Mouse (Mus musculus) ovary, adult 10 weeks (tissue): ENCODE measurements around the gene Gm3095. TPM values are rescaled to one million over a fixed set of nuclear protein-coding genes. Genes with fewer than 3 reads are reported as not detected.

ENCODE experiments used
- polyA plus RNA-seq: library from polyadenylated mRNA; stranded (reverse); fragments of 350-450 nt; fragmentation: Illumina TruSeq; extraction: RNeasy Lipid Tissue Mini Kit (QIAGEN cat#74804); gene quantifications from one replicate; pipeline ENCODE4 v1.2.3, GENCODE M21; 2014

Gm3095 gene
- not detected for polyA plus RNA-seq

DNA sequence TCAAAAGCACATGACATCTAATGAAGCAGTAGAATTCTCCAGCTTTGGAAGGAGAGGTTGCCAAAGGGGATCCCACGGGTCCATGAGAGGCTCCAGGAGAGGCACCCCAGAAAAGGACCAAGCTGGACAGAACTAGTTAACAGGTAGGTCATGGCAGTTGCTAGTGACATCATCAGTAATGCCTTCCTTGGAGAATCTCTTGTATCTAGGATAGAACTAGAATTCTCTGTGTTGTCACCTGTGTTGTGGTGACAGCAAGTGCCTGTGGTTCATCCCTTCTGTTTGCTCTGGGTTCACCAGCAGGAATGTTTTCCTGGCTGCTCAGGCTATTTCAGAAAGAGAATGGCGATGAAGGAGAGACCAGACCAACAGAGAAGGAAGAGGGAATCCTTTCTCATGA is at the start of gene Gm3095:
Gene Gm3095 (plus strand): TSS at position 301 of the 400 bp plus-strand sequence.

DNA sequence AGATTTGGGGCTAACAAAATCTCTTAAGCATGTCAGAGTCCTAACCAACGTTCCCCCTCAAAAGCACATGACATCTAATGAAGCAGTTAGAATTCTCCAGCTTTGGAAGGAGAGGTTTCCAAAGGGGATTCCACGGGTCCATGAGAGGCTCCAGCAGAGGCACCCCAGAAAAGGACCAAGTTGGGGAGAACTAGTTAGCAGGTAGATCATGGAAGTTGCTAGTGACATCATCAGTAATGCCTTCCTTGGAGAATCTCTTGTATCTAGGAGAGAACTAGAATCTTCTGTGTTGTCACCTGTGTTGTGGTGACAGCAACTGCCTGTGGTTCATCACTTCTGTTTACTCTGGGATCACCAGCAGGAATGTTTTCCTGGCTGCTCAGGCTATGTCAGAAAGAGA is 31.9 kb upstream of the Gm3095 start, which contains the start of gene Gm3029:
Gene Gm3029 (plus strand): TSS at position 301 of the 400 bp plus-strand sequence.

GRCm38 (mm10) chr14:3998094-3998493 is 34.7 kb downstream of the Gm3095 start, which contains the start of gene Gm3099:
Gm3099 (plus strand) TSS chr14:3998394.

Other genes with a start within 250 kb of the Gm3095 start
- gene Gm3002, start 153.5 kb upstream of the Gm3095 start, polyA plus RNA-seq: not detected
- not detected for gene Gm3033, start 117.3 kb upstream of the Gm3095 start, polyA plus RNA-seq
- gene Gm2916, start 79.4 kb upstream of the Gm3095 start, polyA plus RNA-seq: not detected
- gene Gm3029, start 31.8 kb upstream of the Gm3095 start, polyA plus RNA-seq: not detected
- not detected for gene Gm3099, start 34.8 kb downstream of the Gm3095 start, polyA plus RNA-seq
- not detected for gene Gm5796, start 60.4 kb downstream of the Gm3095 start, polyA plus RNA-seq
- gene Gm3115, start 120.6 kb downstream of the Gm3095 start, polyA plus RNA-seq: not detected
- not detected for gene Gm8108, start 147.0 kb downstream of the Gm3095 start, polyA plus RNA-seq
- not detected for gene Gm3127, start 201.5 kb downstream of the Gm3095 start, polyA plus RNA-seq
- gene Gm2974, start 219.0 kb downstream of the Gm3095 start, polyA plus RNA-seq: not detected